Mouse (Mus musculus) adrenal gland, postnatal 25 days (tissue): Measurements from ENCODE around the gene Ms4a4a. TPM values are rescaled to one million over a fixed set of nuclear protein-coding genes. Genes with fewer than 3 reads are reported as not detected.
"Not testable (repeated sequence)": the region's sequence is repeated elsewhere in the genome, so short reads cannot be mapped to it uniquely, and the experiment has no call there.

Source experiments
- DNase-seq: peaks from one replicate; pipeline ENCODE4 v3.0.0; 2021; ENCODE audit warnings: mixed read lengths
- long read RNA-seq: library from polyadenylated mRNA; stranded (forward); transcript quantifications from one replicate; pipeline ENCODE4 v2.0.0, GENCODE M21; 2021
- total RNA-seq: library from RNA; stranded (reverse); gene quantifications from 2 replicates; pipeline ENCODE4 v1.2.3, GENCODE M21; 2021

The Ms4a4a gene
- total RNA-seq, result 3.4 and 3.6 TPM in 2 replicates
- long read RNA-seq, result 0 reads

DNA sequence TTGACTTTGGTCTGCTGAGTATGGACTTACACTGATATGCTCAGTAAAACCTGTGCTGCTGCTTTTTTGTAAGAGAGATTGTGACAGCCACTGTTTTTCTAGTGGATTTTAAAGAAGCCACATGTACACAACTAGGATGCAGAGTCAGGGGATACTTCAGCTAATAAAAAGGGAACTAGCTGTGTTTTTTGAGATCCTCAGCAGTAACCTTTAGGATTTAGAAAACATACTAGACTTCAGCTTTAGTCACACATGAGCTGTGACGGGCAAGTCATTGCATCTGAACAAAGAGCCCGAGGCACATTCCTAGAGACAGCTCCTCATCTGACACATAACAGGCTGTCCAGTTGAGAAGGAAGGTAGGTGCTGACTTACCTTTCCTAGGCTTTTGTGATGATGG is at the start of gene Ms4a4a:
Gene Ms4a4a (plus strand): TSS at position 251 of the 400 bp plus-strand sequence.
- DNase-seq, result no peak

DNA sequence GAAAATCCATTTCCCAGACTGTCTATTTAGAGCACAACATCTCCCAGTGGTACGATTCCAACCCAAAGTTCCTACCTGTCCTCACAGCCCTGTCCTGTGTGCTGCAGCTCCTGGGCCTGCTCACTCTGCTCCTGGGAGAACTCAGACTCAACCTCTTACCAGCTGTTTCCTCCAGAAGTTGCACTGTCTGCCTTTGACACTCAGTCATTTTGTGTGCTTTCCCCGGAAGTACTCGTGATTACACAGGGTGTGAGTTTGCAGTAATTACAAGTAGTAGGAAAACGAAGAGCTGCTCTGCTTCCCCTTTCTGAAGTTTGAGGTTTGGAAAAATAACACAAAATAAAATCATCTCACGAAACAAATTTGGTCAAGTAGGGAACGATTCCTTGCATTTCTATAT is 39.4 kb upstream of the Ms4a4a start, which contains the start of gene Ms4a7:
Gene Ms4a7 (minus strand): TSS at position 215 of the 400 bp plus-strand sequence.
- no peak for DNase-seq

DNA sequence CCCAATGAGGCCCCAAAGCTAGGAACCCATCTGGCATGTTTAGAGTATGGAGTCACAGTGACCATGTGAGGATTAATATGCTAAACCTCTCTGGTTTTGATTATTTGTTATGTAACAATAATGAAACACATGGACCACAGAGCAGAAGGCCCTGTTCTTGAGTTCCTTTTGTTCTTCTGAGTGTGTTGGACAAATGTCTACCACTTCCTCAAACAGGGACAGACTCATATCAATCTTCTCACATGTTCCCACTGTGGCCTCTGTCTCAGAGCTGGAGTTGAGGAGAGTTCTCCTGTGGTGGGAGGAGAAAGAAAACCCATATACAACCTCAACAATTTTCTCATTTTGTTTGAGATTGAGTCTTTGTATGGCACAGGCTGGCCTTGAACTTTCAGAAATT is 32.2 kb upstream of the Ms4a4a start:
- DNase-seq, result no peak

DNA sequence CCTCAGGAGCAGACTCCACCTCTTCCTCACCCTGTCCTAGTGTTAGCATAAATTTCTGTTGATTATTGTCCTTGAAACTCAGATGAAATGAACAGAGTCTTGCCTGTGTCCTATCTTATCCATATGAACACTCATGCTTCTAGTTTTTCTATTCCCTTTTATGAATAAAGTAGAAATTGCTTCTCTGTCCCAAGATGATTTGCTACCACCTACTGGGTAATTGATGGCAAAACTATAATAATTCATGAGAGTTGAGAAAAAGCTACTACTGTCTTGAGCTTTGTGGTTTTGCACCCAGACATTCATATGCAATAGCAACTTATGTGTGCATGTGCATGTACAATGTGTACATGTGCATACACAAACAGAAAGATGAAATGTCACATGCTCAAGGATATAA is 31.3 kb upstream of the Ms4a4a start:
- DNase-seq, result no peak

DNA sequence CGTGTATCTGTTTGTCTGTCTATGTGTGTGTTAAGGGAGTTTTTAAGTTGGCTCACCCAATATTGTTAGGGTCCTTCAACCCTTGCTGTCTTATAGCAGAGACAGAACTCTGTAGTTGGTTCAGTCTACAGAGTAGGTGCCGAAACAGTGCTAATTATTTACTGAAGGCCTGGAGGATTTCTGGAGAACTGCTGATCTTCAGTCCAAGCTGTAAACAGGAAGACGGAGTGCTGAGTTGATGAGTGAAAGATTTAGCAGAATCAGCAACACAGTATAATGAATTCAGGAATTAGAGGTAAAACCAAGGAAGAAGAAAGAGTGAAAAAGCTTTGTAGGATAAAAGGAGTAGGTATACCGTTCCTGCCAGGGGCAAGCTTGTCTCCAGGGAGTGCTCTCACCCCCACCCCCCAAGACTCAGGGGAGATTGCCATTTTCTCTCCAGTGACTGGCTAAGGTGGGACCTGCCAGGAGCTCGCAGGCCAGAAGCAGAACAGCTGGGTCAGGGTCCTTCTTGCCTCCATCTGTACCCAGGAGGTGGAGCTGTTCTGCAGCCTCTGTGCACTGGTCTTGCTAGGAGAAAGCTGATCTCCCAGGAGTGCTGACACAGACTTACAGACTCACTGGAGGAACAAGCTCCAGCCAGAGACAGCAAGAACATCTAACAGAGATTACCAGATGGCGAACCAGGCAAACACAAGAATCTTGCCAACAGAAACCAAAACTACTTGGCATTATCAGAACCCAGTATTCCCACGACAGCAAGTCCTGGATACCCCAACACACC is 25.4 kb upstream of the Ms4a4a start:
- no peak for DNase-seq

DNA sequence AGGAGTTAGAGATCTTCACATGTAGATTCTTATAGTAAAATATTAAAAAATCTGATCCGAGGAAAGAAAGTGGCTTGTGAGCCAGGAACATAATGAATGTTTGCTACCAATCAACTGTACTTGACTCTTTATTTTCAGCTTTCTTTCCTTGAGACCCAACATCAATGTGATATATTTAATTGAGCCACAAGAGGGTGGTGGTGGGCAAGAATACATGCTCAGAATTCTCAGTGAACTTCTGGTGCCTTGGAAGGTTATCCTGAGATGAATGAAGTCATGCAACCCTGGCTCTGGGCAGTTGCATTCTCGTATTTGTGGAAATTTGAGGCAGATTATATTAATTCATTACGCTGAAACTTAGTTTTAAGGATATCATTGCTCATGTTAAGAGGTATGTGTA is 23.4 kb upstream of the Ms4a4a start:
- no peak for DNase-seq

DNA sequence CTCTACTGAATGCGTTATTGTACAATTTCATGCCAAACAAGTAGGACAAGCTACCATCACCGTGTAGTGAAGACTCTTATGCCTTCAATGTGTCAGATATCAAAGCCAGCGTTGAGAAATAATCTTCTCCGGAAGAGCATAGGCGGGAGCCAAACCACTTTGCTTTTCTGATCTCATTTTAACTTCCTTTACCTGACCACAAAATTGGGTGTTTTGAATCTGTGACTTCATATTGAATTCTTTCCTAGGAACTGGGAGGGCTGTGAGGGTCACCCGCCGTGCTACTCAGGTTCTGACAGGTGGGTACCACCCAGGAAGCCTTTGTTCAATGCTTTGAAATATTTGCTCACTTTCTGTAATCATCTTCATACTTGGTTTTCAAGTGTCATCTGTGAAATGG is 19.6 kb upstream of the Ms4a4a start:
- DNase-seq, result no peak

DNA sequence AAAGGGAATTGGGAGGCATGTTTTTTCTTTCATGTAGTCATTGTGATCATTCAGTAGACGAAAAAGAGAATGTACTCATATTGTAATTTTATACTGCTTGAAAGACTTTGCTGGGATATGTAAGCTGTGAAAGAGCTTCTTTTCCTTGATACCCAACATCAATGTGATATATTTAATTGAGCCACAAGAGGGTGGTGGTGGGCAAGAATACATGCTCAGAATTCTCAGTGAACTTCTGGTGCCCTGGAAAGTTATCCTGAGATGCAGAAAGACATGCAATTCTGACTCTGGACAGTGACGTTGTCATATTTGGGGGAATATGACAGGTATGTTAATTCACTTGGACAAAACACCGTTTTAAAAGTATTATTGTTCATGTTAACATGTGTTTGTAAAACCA is 15.2 kb upstream of the Ms4a4a start:
- DNase-seq, result no peak

DNA sequence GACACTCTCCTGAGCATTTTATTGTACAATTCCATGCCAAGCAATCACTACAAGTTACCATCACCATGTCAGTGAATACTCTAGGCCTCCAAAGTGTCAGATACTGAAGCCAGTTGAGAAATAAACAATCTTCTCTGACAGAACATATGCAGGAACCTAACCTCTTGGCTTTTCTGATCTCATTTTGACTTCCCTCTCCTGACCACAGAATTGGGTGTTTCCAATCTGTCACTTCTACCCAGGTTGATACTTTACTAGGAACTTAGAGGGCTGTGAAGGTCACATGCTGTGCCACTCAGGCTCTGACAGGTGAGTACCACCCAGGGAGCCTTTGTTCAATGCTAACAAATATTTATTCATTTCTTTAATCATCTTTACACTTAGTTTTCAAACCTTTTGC is 13.3 kb upstream of the Ms4a4a start:
- DNase-seq, result no peak

DNA sequence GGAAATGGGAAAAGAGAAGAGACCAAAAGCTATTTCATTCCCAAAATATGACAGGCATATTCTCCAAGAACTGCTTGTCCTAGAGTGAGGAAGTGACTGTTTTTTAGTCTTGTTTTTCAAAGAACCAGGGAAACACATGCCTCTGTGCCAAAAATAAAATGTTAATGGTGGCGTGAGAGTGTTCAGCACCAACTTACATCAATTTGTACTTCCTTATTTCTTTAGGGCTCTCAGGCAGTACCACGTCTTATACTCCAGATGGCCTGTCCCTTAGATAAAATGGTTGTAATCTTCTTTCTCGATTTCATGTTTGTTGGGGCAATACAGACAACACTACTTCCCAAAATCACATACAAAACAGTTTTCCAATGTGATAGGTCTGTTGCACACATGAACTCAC is 7.0 kb upstream of the Ms4a4a start:
- DNase-seq, result no peak

DNA sequence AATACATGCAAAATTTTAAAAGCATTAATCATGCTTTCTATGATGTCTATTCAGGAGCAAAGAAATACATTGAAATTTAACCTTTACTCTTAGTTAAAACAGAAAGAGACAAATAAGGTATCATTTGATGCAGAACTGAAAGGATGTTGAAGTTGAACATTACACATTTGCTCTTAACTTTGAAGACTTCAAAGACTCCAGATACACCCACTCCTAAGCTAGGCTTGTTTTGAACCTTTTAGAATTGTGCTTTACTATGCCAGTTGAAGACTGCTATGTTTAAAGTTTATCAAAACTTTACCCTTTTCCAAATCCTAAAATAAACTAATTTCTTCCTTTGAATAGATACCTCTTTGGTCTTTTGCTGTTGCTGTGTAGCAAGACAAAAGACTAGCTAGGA is 4.1 kb upstream of the Ms4a4a start:
- DNase-seq, result no peak

DNA sequence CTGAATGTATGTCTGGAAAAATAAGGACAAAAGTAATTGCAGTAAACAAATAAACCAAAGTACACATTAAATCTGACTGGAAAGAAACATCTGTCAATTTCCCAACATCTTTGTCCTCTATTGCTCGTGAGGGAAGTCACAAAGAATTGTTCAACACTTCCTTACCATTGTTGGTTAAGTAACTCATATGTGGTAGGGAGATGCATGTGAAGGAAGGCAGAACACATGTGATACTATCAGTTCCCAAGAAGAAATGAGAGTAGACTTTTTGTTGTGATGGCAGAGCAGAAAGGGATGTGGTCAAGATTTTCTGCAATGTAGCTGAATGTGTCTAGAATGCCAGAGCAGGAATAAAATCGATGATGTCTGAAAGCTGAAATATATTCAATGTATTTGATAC is 1.1 kb downstream of the Ms4a4a start:
- DNase-seq, result no peak

DNA sequence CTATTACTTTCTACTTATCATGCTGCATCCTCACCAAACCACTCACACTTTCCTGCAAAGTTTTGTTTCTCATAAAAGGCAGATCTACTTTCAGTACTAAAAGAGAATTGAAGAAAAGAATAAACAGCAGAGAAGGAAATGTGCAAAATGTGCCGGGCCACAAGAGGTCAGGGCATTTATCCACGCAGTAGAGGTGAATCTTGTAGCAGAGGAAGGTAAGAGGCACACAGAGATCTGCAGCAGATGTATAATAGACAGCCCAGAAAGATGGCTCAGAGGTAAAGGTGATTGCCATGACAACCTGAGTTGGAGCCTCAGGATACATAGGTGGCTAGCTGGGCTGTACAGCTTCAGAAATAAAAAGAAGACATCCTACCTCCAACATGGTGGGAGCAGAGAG is 11.8 kb downstream of the Ms4a4a start:
- DNase-seq, result no peak

DNA sequence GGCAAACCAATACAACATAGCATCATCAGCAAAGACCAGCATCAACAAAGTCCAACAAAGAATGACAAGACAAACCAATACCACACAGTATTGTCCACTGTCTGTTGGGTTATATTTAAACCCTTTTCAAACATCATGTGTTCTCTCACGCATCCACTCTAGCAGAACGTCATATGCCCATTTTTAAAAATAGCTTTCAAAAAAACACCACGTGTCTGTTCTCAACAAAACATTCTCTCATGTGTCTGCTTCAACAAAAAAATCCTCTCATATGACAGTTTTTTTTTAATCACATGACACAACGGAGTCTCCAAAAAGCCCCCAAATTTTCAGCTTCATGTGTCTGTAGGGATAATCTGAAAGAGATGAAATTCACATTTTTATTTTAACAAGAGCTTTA is 12.4 kb downstream of the Ms4a4a start:
- DNase-seq, result no peak

DNA sequence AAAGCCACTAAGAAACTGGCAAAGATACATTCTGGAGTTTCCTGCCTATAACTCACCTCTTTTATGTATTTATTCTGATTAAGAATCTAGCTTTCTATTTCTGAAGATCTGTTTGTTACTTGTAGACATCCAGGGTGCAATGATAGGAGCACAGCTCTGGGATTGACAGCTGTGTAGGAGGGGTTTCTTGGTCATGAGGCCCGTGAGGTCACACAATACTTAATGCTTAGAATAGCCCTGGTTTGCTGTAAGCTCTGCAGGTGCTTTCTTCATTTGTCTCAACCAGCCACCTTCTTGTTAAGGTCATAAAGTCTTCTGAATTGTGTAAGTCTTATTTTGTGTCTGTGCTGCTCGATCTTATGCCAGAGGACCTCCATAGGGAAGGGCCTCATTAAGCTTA is 13.6 kb downstream of the Ms4a4a start:
- no peak for DNase-seq

DNA sequence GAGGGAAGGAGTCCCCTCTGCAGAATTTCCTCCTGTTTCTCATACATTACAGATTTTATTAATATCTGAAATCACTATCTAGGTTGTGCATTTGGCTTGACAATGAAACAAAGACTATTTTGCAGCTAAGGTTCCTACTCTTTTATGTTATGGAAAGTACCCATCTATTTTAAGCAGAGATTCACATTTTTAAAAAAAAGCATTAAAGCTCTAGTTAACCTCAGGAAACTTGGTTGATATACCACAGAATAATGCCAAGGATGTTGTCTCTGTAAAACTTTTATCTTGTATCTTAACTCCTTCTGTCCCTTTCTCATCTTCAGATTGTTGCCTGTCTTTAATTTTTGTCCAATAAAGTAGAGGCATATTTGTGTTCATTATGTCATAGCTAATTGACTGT is 20.4 kb downstream of the Ms4a4a start:
- DNase-seq, result no peak

DNA sequence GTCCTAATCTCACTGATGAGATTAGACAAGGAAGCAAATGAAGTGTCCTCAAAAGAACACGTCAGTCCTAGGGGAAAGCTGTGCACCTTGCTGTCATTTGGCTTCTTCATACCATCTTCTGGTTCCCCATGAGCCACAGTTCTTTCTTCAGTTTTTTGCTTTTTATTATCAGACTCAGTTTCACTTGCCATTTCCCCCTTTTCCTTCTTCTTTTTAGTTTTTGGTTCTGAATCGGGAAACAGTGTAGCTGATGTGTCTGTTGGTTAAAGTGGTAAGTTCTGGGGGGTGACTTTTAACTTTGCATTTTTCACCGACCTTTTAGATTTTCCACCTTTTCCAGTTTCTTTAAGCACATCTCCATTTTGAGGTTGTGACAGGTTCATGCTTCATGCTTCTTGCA is 29.2 kb downstream of the Ms4a4a start, which contains the start of gene Ms4a4c:
Gene Ms4a4c (plus strand): TSS at position 244 of the 400 bp plus-strand sequence.
- no peak for DNase-seq

DNA sequence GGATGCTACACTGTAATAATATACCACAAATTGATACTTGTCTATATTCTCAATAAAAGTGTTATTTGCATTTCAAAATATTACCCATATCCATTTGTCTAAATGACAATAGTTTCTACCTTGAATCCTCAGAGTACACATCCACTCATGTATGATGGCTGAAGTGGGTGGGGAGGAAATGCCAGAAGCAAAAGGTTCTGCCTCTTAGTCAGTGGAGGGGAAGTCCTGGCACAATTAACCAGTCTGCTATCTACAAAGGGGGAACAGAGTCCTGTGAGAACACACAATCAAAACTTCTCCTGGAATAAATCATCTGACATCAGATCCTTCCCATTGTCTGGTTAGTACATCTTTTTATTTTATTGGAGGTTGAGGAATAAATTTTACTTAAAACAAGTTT is 32.1 kb downstream of the Ms4a4a start:
- no peak for DNase-seq

DNA sequence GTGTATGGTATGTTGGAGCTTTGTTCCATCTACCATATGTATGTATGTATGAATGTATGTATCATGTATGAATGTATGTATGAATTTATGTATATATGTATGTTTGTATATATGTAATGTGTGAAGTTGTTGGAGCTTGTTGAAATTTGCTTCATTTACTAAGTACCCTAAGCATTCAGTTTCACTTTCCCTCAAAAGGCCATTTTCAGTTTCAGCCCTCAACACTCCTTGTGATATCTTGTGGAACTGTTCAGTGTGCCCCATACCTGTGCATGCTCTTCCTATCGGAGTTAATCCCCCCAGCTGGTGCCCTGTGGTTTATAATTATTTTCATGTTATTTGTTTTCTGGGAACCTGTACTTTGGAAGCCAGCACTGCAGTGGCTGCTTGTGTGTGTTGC is 33.3 kb downstream of the Ms4a4a start:
- no peak for DNase-seq

DNA sequence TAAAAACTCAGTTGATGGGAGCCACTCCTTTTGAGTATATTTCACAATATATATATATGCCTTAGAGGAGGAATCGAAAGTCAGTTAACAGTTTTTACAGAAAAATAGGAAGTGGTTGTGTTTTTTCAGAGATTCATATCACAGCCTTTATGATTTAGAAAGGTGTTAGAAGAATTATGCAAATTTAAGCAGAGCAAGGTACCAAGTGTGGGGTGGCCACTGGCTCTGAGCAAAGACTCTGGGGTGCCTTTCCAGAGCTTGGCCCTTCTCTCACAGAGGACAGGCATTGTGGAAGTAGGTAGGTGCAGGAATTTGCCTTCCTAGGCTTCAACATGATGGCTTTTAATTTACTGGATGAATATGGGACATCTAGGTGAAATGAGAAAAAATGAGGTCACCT is 36.3 kb downstream of the Ms4a4a start:
- no peak for DNase-seq

DNA sequence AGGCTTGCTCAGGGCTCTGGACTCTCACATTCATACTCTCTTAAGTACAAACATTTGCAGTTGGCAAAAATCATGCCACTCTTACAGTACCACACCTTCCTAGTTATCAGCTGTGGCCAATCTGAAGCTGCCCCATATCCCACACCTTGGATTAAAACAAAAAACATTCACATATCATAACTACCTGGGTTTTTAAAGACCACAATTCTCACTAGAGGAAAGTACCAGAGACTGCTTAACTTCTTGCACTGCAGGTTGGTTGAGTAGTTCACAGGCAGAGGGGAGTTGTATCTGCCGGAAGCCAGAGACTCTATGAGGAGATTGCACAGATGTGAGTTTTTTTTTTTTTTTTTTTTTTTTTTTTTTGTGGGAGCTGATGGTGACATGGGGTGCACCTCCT is 38.8 kb downstream of the Ms4a4a start:
- no peak for DNase-seq

DNA sequence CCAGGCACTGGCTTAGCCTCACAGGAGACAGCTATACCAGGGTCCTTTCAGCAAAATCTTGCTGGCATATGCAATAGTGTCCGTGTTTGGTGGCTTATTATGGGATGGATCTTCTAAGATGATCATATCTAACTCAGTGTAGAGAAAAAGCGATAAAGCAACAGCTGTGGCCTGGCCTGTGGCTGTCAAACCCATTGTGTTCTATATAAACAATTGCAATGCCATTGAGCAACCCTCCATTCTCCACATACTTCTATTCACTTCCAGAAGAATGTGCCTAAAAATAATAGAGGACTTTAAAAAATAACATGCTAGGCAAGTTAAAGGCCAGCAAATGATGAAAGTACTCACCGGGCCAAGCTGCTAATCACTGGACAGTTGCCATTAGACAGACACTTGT is 40.3 kb downstream of the Ms4a4a start:
- DNase-seq, result no peak

DNA sequence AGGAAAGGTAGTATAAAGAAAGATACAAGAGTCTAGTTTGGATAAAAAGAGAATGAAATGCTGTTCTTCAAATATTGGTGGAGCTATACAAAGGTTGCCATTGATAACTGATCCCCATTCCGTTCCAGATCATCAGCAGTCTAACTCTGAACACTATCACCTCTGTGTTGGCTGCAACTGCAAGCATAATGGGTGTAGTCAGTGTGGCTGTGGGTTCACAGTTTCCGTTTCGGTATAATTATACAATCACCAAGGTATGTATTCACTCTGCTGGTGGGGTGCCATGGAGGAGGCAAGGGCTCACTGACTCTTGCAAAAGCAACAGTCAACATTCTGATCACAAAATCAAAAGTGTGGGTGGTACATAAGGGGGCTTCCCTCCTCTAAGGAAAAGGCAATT is 43.5 kb downstream of the Ms4a4a start:
- not testable (repeated sequence) for DNase-seq

DNA sequence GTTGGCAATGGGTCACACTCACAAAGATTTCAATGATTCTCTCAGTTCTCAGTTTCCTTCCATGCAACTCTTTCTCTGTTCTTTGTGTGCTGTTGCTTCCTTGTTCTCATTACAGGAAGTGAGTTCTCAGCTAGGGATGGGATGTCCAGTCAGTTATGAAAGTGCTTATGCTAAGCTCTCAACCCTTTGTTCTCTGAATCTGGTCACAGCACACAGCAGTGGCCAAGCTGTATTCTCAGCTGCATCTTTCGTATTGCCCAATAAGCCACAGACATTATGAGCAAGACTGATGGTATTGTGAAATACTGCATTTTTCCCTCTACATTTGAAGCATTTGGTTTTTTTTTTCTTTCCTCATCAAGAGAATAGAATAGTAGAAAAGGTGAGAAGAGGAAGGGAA is 55.9 kb downstream of the Ms4a4a start:
- DNase-seq, result not testable (repeated sequence)
